Mouse (Mus musculus) MEL (cell line): ENCODE data around the gene Ephb2. TPM values are rescaled to one million over a fixed set of nuclear protein-coding genes. Genes with fewer than 3 reads are reported as not detected.

ENCODE experiments used
- DNase-seq: peaks from one replicate; pipeline ENCODE4 v3.0.0; 2011; ENCODE audit warnings: low read depth, low spot score
- H3K27ac ChIP-seq: 2 replicates; pipeline ENCODE4 v1.5.1; 2012; ENCODE audit warnings: low read depth, mild to moderate bottlenecking, control low read depth, low read length, moderate library complexity; ENCODE audit not compliant: control insufficient read depth
- H3K27me3 ChIP-seq, 2 experiments: fragments of 150-350 bp in 1 of 2; sonication (generic) in 1 of 2; 2 replicates each; pipeline ENCODE4 v1.6.1; 2012; ENCODE audit warnings: low read length in 2 of 2, mild to moderate bottlenecking in 2 of 2, improper control_type of control experiment in 1 of 2, moderate library complexity in 1 of 2; ENCODE audit not compliant: insufficient read depth in 2 of 2, control insufficient read depth in 1 of 2
- H3K36me3 ChIP-seq, 2 experiments: 2 replicates each; pipeline ENCODE4 v1.6.1; 2012 to 2014; ENCODE audit warnings: low read length in 2 of 2, improper control_type of control experiment in 1 of 2, inconsistent platforms in 1 of 2, mild to moderate bottlenecking in 1 of 2; ENCODE audit not compliant: insufficient read depth in 2 of 2, control insufficient read depth in 1 of 2
- H3K4me1 ChIP-seq, 2 experiments: fragments of 150-350 bp in 1 of 2; sonication (generic) in 1 of 2; 2 replicates each; pipeline ENCODE4 v1.6.1; 2012; ENCODE audit warnings: low read length in 2 of 2, improper control_type of control experiment in 1 of 2, mild to moderate bottlenecking in 1 of 2; ENCODE audit not compliant: insufficient read depth in 2 of 2, control insufficient read depth in 1 of 2
- H3K4me3 ChIP-seq, 2 experiments: fragments of 150-350 bp in 1 of 2; sonication (generic) in 1 of 2; 2 replicates each; pipeline ENCODE4 v1.5.1; 2012; ENCODE audit warnings: low read depth in 2 of 2, low read length in 2 of 2, mild to moderate bottlenecking in 2 of 2, moderate library complexity in 2 of 2, control low read depth in 1 of 2, improper control_type of control experiment in 1 of 2; ENCODE audit not compliant: control insufficient read depth in 1 of 2, insufficient read depth in 1 of 2
- H3K79me2 ChIP-seq: 2 replicates; pipeline ENCODE4 v1.6.1; 2012; ENCODE audit warnings: mild to moderate bottlenecking, low read length, moderate library complexity; ENCODE audit not compliant: control insufficient read depth, poor library complexity, insufficient read depth
- H3K9ac ChIP-seq: 2 replicates; pipeline ENCODE4 v1.6.1; 2012; ENCODE audit warnings: low read depth, mild to moderate bottlenecking, control low read depth, low read length, moderate library complexity; ENCODE audit not compliant: control insufficient read depth, poor library complexity, severe bottlenecking
- H3K9me3 ChIP-seq: fragments of 150-350 bp; sonication (generic); replicated peaks from 2 replicates; pipeline ENCODE4 v1.6.1; 2012; ENCODE audit warnings: mild to moderate bottlenecking, low read length, improper control_type of control experiment, moderate library complexity; ENCODE audit not compliant: insufficient read depth
- BHLHE40 ChIP-seq: IDR thresholded peaks from 2 replicates; pipeline ENCODE4 v1.6.1; 2012; ENCODE audit warnings: low read depth, mild to moderate bottlenecking, inconsistent platforms, low read length, improper control_type of control experiment, borderline replicate concordance
- CHD1 ChIP-seq: IDR thresholded peaks from 2 replicates; pipeline ENCODE4 v1.6.1; 2012; ENCODE audit warnings: low read depth, mild to moderate bottlenecking, inconsistent platforms, low read length, improper control_type of control experiment
- CTCF ChIP-seq, 3 experiments: IDR thresholded peaks in 2 of 3; conservative IDR thresholded peaks in 1 of 3; 2 replicates each; pipeline ENCODE4 v1.5.1; 2011 to 2012; ENCODE audit warnings: low read length in 3 of 3, low read depth in 2 of 3, mild to moderate bottlenecking in 2 of 3, improper control_type of control experiment in 1 of 3, inconsistent platforms in 1 of 3, mixed read lengths in 1 of 3, moderate library complexity in 1 of 3; ENCODE audit not compliant: control insufficient read depth in 1 of 3, insufficient read depth in 1 of 3, poor library complexity in 1 of 3, severe bottlenecking in 1 of 3
- E2F4 ChIP-seq: IDR thresholded peaks from 2 replicates; pipeline ENCODE4 v1.6.1; 2011; ENCODE audit warnings: low read depth, low read length, improper control_type of control experiment, borderline replicate concordance
- ELF1 ChIP-seq: IDR thresholded peaks from 2 replicates; pipeline ENCODE4 v1.6.1; 2014; ENCODE audit warnings: low read depth, mild to moderate bottlenecking, inconsistent platforms, low read length, improper control_type of control experiment, moderate library complexity
- ETS1 ChIP-seq: IDR thresholded peaks from 2 replicates; pipeline ENCODE4 v1.6.1; 2012; ENCODE audit warnings: low read depth, mild to moderate bottlenecking, inconsistent platforms, low read length, improper control_type of control experiment, moderate library complexity
- GABPA ChIP-seq: IDR thresholded peaks from 2 replicates; pipeline ENCODE4 v1.6.1; 2012; ENCODE audit warnings: low read depth, mild to moderate bottlenecking, inconsistent platforms, low read length, improper control_type of control experiment, moderate library complexity
- HCFC1 ChIP-seq: IDR thresholded peaks from 2 replicates; pipeline ENCODE4 v1.6.1; 2012; ENCODE audit warnings: low read depth, mild to moderate bottlenecking, inconsistent platforms, low read length, improper control_type of control experiment, moderate library complexity
- JUND ChIP-seq: IDR thresholded peaks from 2 replicates; pipeline ENCODE4 v1.6.1; 2011; ENCODE audit warnings: low read depth, mild to moderate bottlenecking, improper control_type of control experiment, low read length
- MAFK ChIP-seq: IDR thresholded peaks from 2 replicates; pipeline ENCODE4 v1.6.1; 2011; ENCODE audit warnings: low read depth, mild to moderate bottlenecking, low read length, improper control_type of control experiment, borderline replicate concordance
- MAX ChIP-seq: IDR thresholded peaks from 2 replicates; pipeline ENCODE4 v1.6.1; 2011; ENCODE audit warnings: low read length, improper control_type of control experiment
- MEF2A ChIP-seq: IDR thresholded peaks from 2 replicates; pipeline ENCODE4 v1.6.1; 2014; ENCODE audit warnings: low read depth, mild to moderate bottlenecking, inconsistent platforms, low read length, improper control_type of control experiment; ENCODE audit not compliant: poor library complexity, insufficient replicate concordance, severe bottlenecking; ENCODE audit errors: extremely low read depth
- MXI1 ChIP-seq: IDR thresholded peaks from 2 replicates; pipeline ENCODE4 v1.6.1; 2011; ENCODE audit warnings: mild to moderate bottlenecking, low read depth, low read length, improper control_type of control experiment
- MYB ChIP-seq: IDR thresholded peaks from 2 replicates; pipeline ENCODE4 v1.6.1; 2011; ENCODE audit warnings: mild to moderate bottlenecking, low read depth, low read length, improper control_type of control experiment
- NRF1 ChIP-seq: IDR thresholded peaks from 2 replicates; pipeline ENCODE4 v1.6.1; 2014; ENCODE audit warnings: low read depth, mild to moderate bottlenecking, inconsistent platforms, low read length, improper control_type of control experiment, moderate library complexity; ENCODE audit not compliant: poor library complexity, insufficient read depth, severe bottlenecking
- POLR2AphosphoS5 ChIP-seq: IDR thresholded peaks from 2 replicates; pipeline ENCODE4 v1.6.1; 2012; ENCODE audit warnings: low read depth, borderline replicate concordance, mild to moderate bottlenecking, inconsistent platforms, low read length, moderate library complexity, mixed read lengths
- RCOR1 ChIP-seq: IDR thresholded peaks from 2 replicates; pipeline ENCODE4 v1.6.1; 2012; ENCODE audit warnings: low read depth, mild to moderate bottlenecking, inconsistent platforms, low read length, improper control_type of control experiment
- SIN3A ChIP-seq: IDR thresholded peaks from 2 replicates; pipeline ENCODE4 v1.6.1; 2012; ENCODE audit warnings: low read length, improper control_type of control experiment, inconsistent platforms
- SMC3 ChIP-seq: IDR thresholded peaks from 2 replicates; pipeline ENCODE4 v1.6.1; 2011; ENCODE audit warnings: low read depth, low read length, improper control_type of control experiment
- TAL1 ChIP-seq: IDR thresholded peaks from 2 replicates; pipeline ENCODE4 v1.6.1; 2012; ENCODE audit warnings: mild to moderate bottlenecking, inconsistent platforms, low read length, moderate library complexity, mixed read lengths
- TCF12 ChIP-seq: IDR thresholded peaks from 2 replicates; pipeline ENCODE4 v1.6.1; 2014; ENCODE audit warnings: low read depth, mild to moderate bottlenecking, inconsistent platforms, low read length, improper control_type of control experiment, moderate library complexity
- USF1 ChIP-seq: IDR thresholded peaks from 2 replicates; pipeline ENCODE4 v1.6.1; 2014; ENCODE audit warnings: low read depth, mild to moderate bottlenecking, inconsistent platforms, low read length, improper control_type of control experiment, moderate library complexity
- USF2 ChIP-seq, 2 experiments: IDR thresholded peaks; 2 replicates each; pipeline ENCODE4 v1.6.1; 2011 to 2012; ENCODE audit warnings: improper control_type of control experiment in 2 of 2, low read length in 2 of 2, borderline replicate concordance in 1 of 2, inconsistent platforms in 1 of 2, low read depth in 1 of 2, mild to moderate bottlenecking in 1 of 2; ENCODE audit not compliant: insufficient read depth in 1 of 2
- ZC3H11A ChIP-seq: IDR thresholded peaks from 2 replicates; pipeline ENCODE4 v1.6.1; 2012; ENCODE audit warnings: low read depth, mild to moderate bottlenecking, inconsistent platforms, low read length, improper control_type of control experiment
- ZKSCAN1 ChIP-seq: IDR thresholded peaks from 2 replicates; pipeline ENCODE4 v1.6.1; 2012; ENCODE audit warnings: low read depth, mild to moderate bottlenecking, inconsistent platforms, low read length, improper control_type of control experiment, moderate library complexity
- ZMIZ1 ChIP-seq: IDR thresholded peaks from 2 replicates; pipeline ENCODE4 v1.6.1; 2012; ENCODE audit warnings: low read depth, mild to moderate bottlenecking, inconsistent platforms, low read length, improper control_type of control experiment, moderate library complexity
- polyA plus RNA-seq, 2 experiments: library from polyadenylated mRNA; stranded (reverse) in 1 of 2; unstranded in 1 of 2; fragments of >175 nt in 1 of 2; fragments of >200 nt in 1 of 2; gene quantifications; 2 replicates each; pipeline versions ENCODE4 v1.2.1 to v1.2.4; 2012; ENCODE audit warnings: low replicate concordance in 2 of 2, low read depth in 1 of 2; ENCODE audit not compliant: insufficient read length in 2 of 2, insufficient read depth in 1 of 2, missing spikeins in 1 of 2
- total RNA-seq: library from RNA; depleted of rRNA; stranded (reverse); fragments of 300-350 nt; gene quantifications from 2 replicates; pipeline ENCODE4 v1.2.3, GENCODE M21; 2012

Gene Ephb2
- total and polyA plus RNA-seq, 3 experiments = 1.9 to 4.1 TPM; not detected in 1

DNA sequence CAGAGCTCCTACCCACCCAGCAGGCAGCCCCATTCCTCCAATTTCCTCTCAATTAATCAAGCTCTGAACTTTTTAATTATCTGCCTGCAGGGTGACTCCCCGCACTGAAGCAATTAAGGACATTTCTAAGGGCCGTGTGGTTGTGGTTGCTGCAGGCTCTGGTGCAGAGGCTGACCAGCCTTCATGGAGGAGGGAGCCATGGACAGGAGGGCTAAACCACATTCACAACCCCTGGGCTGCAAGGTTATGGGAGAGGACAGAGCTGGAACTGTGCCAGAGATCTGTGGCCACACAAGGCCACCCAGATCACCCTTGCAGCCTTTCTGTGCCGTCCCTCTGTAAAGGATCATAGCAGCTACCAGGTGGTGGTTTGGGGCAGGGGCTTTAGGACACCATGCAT is 131.2 kb downstream of the Ephb2 start:
- Histone ChIP-seq H3K36me3 (no peaks in the 10 kb centered on the region), H3K4me3 (no peak overlapping the region), H3K9ac (no peak overlapping the region), H3K27ac (no peak overlapping the region), H3K27me3 (no peaks in the 10 kb centered on the region), H3K9me3 (no peaks in the 10 kb centered on the region), H3K4me1 (no peaks in the 10 kb centered on the region), H3K79me2 (no peaks in the 10 kb centered on the region)
- no peak for TF ChIP-seq BHLHE40
- TF ChIP-seq ZC3H11A = no peak
- no peak for TF ChIP-seq MXI1
- no peak for TF ChIP-seq ELF1
- TF ChIP-seq MYB = no peak
- TF ChIP-seq NRF1 = no peak
- TF ChIP-seq ZMIZ1 = no peak
- no peak for TF ChIP-seq MEF2A
- no peak for TF ChIP-seq MAFK
- no peak for TF ChIP-seq ZKSCAN1
- DNase-seq = no peak

DNA sequence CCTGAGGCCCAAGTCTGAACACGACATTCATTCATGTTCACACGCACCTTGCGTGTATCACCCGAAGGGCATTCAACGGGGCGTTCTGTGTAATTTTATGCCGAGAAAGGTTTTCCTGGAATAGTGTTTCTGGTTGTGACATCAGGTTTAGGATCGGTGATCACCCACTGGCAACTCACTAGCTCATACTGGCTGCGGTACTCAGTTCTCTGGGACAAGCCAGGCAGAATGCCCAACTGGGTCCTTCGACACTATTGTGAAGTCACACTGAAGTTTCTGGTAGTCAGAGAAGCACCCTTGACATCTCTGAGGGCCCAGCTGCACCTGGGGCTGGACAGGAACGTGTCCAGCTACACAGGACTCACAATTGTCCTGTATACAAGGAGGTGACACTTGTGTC is 132.4 kb downstream of the Ephb2 start:
- H3K27me3 ChIP-seq = no peaks in the 10 kb centered on the region
- H3K79me2 ChIP-seq = no peaks in the 10 kb centered on the region
- H3K4me1 ChIP-seq = no peaks in the 10 kb centered on the region
- H3K27ac ChIP-seq = no peak overlapping the region
- TF ChIP-seq SMC3 (no peak), POLR2AphosphoS5 (no peak), CHD1 (no peak), SIN3A (no peak), E2F4 (no peak), TAL1 (no peak), BHLHE40 (no peak), HCFC1 (no peak), RCOR1 (no peak), ZKSCAN1 (no peak), ETS1 (no peak), ZMIZ1 (no peak), CTCF (IDR thresholded peaks at IDR 0.05 in 2 of 3, conservative IDR thresholded peaks at IDR 0.05 in 1 of 3; ENCODE audit: control insufficient read depth in 1 of 3, insufficient read depth in 1 of 3, low read depth in 2 of 3, low read length in 3 of 3, poor library complexity in 1 of 3, severe bottlenecking in 1 of 3) (no peak), JUND (no peak), MAFK (no peak), MAX (no peak), USF2 (IDR thresholded peaks at IDR 0.05; ENCODE audit: borderline replicate concordance in 1 of 2, insufficient read depth in 1 of 2, low read depth in 1 of 2, low read length in 2 of 2) (no peak), TCF12 (no peak), USF1 (no peak), GABPA (no peak)
- H3K9me3 ChIP-seq = no peaks in the 10 kb centered on the region
- H3K9ac ChIP-seq = no peak overlapping the region
- H3K4me3 ChIP-seq = no peak overlapping the region
- H3K36me3 ChIP-seq = no peaks in the 10 kb centered on the region
- no peak for DNase-seq
